Mouse (Mus musculus): ENCODE results near the gene 2310034G01Rik.

The 2310034G01Rik gene

GRCm38 (mm10) chr19:46350168-46350932 lies at the start of gene 2310034G01Rik:
Gene 2310034G01Rik, minus strand, starts transcription at chr19:46350302.
- DNase-seq (ENCODE audit: low read depth, low spot score): no peak

- DNase-seq (ENCODE audit: low read depth, low spot score): no peak
Measured at GRCm38 (mm10) chr19:46399886-46400285, 49.8 kb upstream of the 2310034G01Rik start.

DNA sequence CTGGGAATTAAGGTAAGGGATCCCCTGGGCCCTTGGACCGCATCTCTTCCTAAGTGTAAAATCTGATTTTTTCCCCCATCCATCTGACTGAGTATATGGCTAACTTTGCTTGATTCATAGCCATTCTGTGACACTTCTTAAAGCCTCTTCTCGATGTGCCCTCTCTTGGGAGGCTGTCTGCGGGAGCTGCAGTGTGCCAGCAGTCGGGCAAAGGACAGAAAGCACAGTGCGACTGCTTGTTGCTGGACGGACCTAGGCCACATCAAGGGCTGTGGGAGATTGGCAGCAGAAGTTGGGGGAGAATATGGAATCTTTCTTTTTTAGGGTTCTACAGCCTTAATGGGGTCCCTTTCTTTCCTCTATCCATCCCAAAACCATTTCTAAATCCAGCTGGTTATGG lies 49.3 kb upstream of the 2310034G01Rik start:
- DNase-seq (ENCODE audit: low read depth, low spot score): no peak

DNA sequence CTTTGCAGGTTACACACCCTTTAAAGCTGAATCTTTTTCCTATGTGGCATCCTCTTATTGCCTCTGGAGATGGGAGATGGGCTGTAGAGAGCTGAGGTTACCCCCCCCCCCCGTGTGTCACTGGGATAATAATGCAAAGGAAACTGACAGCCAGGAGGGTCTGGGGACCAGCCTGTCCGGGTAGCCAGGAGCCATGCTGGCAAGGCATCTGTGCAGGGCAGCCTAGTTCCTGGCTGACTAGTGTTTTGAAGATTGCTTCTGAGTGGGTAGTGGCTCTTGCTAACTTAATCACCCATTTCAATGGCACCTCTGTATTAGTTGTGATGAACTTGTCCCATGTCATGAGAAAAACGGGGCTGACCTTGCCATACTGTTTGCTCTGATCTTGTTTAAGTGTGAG lies 48.3 kb upstream of the 2310034G01Rik start:
- no peak for DNase-seq (ENCODE audit: low read depth, low spot score)

GRCm38 (mm10) chr19:46397436-46398001 lies 47.4 kb upstream of the 2310034G01Rik start:
- DNase-seq (ENCODE audit: low read depth, low spot score): no peak

- peak; percentile 98 for DNase-seq (ENCODE audit: low read depth, low spot score)
Measured at GRCm38 (mm10) chr19:46396686-46397435, 46.8 kb upstream of the 2310034G01Rik start, which contains the start of gene Sufu. Gene Sufu, plus strand, starts transcription at chr19:46396896.

DNA sequence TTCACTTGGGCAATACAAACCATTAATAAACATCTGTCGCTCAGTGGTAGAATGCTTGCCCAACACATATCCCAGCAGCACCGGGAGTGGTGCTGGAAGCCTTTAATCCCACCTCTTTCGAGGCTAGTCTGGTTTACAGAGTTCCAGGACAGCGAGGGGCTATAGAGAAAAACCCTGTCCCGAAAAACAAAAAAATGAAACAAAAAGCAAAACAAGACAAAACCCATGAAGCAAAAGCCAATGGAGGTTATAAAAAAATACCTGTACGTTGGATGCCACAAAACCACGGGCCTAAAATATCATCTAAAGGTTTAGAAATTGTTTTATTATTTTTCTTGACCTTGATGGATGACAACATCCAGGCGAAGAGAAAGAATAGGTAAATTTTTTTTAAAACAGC lies 46.0 kb upstream of the 2310034G01Rik start:
- no peak for DNase-seq (ENCODE audit: low read depth, low spot score)

GRCm38 (mm10) chr19:46395109-46396009 lies 45.3 kb upstream of the 2310034G01Rik start, which contains the start of gene Actr1a:
Gene Actr1a, minus strand, starts transcription at chr19:46395748.
- DNase-seq (ENCODE audit: low read depth, low spot score): peak; percentile 94

- DNase-seq (ENCODE audit: low read depth, low spot score): no peak
Measured at GRCm38 (mm10) chr19:46394712-46395108, 44.6 kb upstream of the 2310034G01Rik start.

DNA sequence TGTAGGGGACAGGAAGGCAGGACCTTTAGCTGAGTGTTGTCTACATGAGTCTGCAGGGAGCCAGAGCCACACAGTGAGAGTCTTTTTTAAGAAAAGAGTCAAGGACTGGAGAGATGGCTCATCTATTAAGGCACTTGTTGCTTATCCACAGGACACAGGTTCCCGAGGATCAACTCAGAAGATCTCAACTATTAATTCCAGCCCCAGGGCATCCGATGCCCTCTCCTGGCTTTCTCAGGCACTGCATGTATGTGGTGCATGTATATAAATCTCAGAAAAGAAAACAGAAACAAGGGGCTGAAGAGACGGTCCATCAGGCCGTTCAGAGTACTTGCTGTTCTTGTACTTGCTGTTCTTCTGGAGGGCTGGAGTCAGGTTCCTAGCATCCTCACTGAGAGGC lies 41.9 kb upstream of the 2310034G01Rik start:
- no peak for DNase-seq (ENCODE audit: low read depth, low spot score)

- DNase-seq (ENCODE audit: low read depth, low spot score): no peak
Measured at GRCm38 (mm10) chr19:46389872-46390271, 39.8 kb upstream of the 2310034G01Rik start.

- no peak for DNase-seq (ENCODE audit: low read depth, low spot score)
Measured at GRCm38 (mm10) chr19:46382275-46382674, 32.2 kb upstream of the 2310034G01Rik start.

- DNase-seq (ENCODE audit: low read depth, low spot score): no peak
Measured at GRCm38 (mm10) chr19:46375891-46376290, 25.8 kb upstream of the 2310034G01Rik start.

- no peak for DNase-seq (ENCODE audit: low read depth, low spot score)
Measured at GRCm38 (mm10) chr19:46375489-46375888, 25.4 kb upstream of the 2310034G01Rik start.

DNA sequence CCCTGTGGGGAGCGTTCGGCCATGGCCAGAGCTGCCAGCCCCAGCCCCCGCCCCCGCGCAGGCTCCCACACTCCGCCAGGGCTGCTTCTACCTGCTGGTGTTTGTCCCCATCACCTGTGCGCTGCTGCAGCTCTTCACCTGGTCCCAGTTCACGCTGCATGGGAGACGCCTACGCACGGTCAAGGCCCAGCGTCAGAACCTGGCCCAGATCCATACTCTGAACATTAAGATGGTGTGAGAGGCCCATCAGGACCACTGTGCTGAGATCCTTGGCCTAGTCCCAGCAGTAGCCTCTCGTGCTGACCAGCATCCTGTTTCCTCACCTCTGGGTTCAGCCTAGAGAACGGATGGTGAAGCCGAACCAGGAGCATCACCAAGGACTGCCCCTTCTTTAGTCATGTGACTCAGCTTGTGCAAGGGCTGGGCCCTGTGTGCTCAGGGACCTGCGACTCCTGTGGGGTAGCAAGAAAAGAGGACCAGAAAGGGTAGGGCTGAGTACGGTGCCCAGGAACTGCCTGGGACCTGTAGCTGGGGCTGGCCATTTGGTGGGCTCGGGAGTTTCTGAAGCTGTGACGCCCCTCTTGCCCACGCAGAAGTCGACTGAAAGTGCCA lies 24.5 kb upstream of the 2310034G01Rik start:
- no peak for DNase-seq (ENCODE audit: low read depth, low spot score)

GRCm38 (mm10) chr19:46369204-46369603 lies 19.1 kb upstream of the 2310034G01Rik start:
- DNase-seq (ENCODE audit: low read depth, low spot score): no peak

- DNase-seq (ENCODE audit: low read depth, low spot score): no peak
Measured at GRCm38 (mm10) chr19:46367798-46368590, 17.9 kb upstream of the 2310034G01Rik start.

DNA sequence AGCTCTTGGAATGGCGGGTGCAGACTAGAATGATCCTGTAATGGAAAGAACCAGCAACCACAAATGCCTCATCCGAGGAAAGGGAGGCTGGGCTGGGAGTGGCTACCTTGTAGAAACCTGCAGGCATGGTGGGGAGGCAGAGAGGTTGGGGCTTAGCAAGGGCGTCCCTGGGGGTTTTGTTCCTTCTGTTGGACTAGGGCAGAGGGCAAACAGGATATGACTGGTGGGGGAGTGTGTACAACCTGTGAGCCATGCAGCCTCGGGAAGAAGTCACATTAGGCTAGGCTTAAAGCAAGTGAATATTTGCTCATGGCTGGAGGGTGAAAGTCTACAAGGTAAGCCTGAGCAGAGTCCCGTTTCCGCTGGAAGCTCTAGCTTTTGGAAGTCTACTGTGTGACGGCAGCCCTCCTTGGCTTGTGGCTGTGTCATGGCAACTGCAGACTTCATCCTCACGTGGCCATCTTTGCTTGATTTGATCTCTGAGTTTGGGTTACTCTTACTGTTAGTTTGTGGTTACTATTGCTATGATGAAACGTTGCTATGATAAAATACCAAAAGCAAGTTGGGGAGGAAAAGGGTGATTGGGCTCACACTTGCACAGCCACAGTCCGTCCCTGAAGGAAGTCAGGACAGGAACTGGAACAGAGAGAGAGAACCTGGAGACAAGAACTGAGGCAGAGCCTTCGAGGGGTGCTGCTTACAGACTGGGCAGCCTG lies 13.3 kb upstream of the 2310034G01Rik start:
- DNase-seq (ENCODE audit: low read depth, low spot score): no peak

- no peak for DNase-seq (ENCODE audit: low read depth, low spot score)
Measured at GRCm38 (mm10) chr19:46362104-46362503, 12.0 kb upstream of the 2310034G01Rik start.

Measured in WW6 (cell line).